Mouse (Mus musculus) embryonic facial prominence, embryonic 13.5 days (tissue): Measurements from ENCODE around the gene Ankfy1. TPM values are rescaled to one million over a fixed set of nuclear protein-coding genes. Genes with fewer than 3 reads are reported as not detected.

Experiments used
- ATAC-seq: fragments of 200-750 bp; cut with Nextera tagmentation; 2 replicates; pipeline ENCODE4 v1.8.0; 2017; ENCODE audit warnings: low read depth; ENCODE audit not compliant: insufficient number of reproducible peaks, insufficient read depth, low FRiP score, low TSS enrichment
- H3K27ac ChIP-seq: fragments of 300-500 bp; sonication (generic); 2 replicates; pipeline ENCODE4 v1.5.1; 2015; ENCODE audit warnings: moderate library complexity, mild to moderate bottlenecking, inconsistent platforms
- H3K27me3 ChIP-seq: fragments of 300-500 bp; sonication (generic); 2 replicates; pipeline ENCODE4 v1.6.1; 2015; ENCODE audit warnings: mild to moderate bottlenecking, inconsistent platforms
- H3K36me3 ChIP-seq: fragments of 300-500 bp; sonication (generic); 2 replicates; pipeline ENCODE4 v1.6.1; 2015; ENCODE audit warnings: mild to moderate bottlenecking, inconsistent platforms
- H3K4me1 ChIP-seq: fragments of 300-500 bp; sonication (generic); 2 replicates; pipeline ENCODE4 v1.6.1; 2015; ENCODE audit warnings: inconsistent platforms
- H3K4me2 ChIP-seq: fragments of 300-500 bp; sonication (generic); 2 replicates; pipeline ENCODE4 v1.6.1; 2015; ENCODE audit warnings: moderate library complexity, mild to moderate bottlenecking, inconsistent platforms
- H3K4me3 ChIP-seq: fragments of 300-500 bp; sonication (generic); 2 replicates; pipeline ENCODE4 v1.5.1; 2015; ENCODE audit warnings: mild to moderate bottlenecking, inconsistent platforms
- H3K9ac ChIP-seq: fragments of 300-500 bp; sonication (generic); 2 replicates; pipeline ENCODE4 v1.6.1; 2015; ENCODE audit warnings: mild to moderate bottlenecking, inconsistent platforms
- H3K9me3 ChIP-seq: fragments of 300-500 bp; sonication (generic); 2 replicates; pipeline ENCODE4 v1.6.1; 2016; ENCODE audit warnings: inconsistent platforms
- WGBS: fragments of 180-500 bp; shearing (Covaris S2); methylation state at CpG from one replicate; pipeline ENCODE4 v1.1.7; 2015; ENCODE audit warnings: mixed read lengths; 5-methylcytosine and 5-hydroxymethylcytosine counted together
- polyA plus RNA-seq: library from polyadenylated mRNA; unstranded; fragments of >200 nt; fragmentation: Nextera tagmentation; extraction: Ambion mirVana; gene quantifications from 2 replicates; pipeline ENCODE4 v1.2.1, GENCODE M21; 2015

Ankfy1 gene
- 26.0 and 26.8 TPM in 2 replicates for polyA plus RNA-seq

- peak; percentile 95 for ATAC-seq
- H3K9ac ChIP-seq: peak within 1 kb of the TSS; percentile 89
- H3K4me2 ChIP-seq: peak within 1 kb of the TSS; percentile 71
- no peaks in the 10 kb centered on the region for H3K9me3 ChIP-seq
- H3K27ac ChIP-seq: peak within 1 kb of the TSS; percentile 82
- peak within 1 kb of the TSS; percentile 87 for H3K4me3 ChIP-seq
- H3K36me3 ChIP-seq: peaks cover 6% of the 10 kb centered on the region; the same call in 1 of the 2 replicates
- under 1% methylated on average over 56 of the region's 56 CpGs for WGBS
- H3K27me3 ChIP-seq: no peaks in the 10 kb centered on the region
- peaks cover 31% of the 10 kb centered on the region for H3K4me1 ChIP-seq
Observed at GRCm38 (mm10) chr11:72689551-72690510, at the start of gene Ankfy1. Gene Ankfy1 (plus strand): TSS chr11:72690006.

GRCm38 (mm10) chr11:72642730-72643129, 47.1 kb upstream of the Ankfy1 start:
- Histone ChIP-seq H3K9me3 (no peaks in the 10 kb centered on the region), H3K36me3 (peaks cover 5% of the 10 kb centered on the region; the same call in 1 of the 2 replicates), H3K27me3 (no peaks in the 10 kb centered on the region), H3K4me1 (no peaks in the 10 kb centered on the region), H3K9ac (no peak overlapping the region), H3K4me3 (no peak overlapping the region), H3K4me2 (no peak overlapping the region), H3K27ac (no peak overlapping the region)
- ATAC-seq: no peak
- 26% methylated on average over 4 of the region's 4 CpGs for WGBS

- Histone ChIP-seq H3K27me3 (no peaks in the 10 kb centered on the region), H3K27ac (no peak overlapping the region), H3K4me2 (no peak overlapping the region), H3K9me3 (no peaks in the 10 kb centered on the region), H3K4me1 (no peaks in the 10 kb centered on the region), H3K36me3 (peaks cover 5% of the 10 kb centered on the region; the same call in 1 of the 2 replicates), H3K4me3 (no peak overlapping the region), H3K9ac (no peak overlapping the region)
- 95% methylated on average over 5 of the region's 5 CpGs for WGBS
- no peak for ATAC-seq
Observed at GRCm38 (mm10) chr11:72645386-72645785, 44.4 kb upstream of the Ankfy1 start.

- Histone ChIP-seq H3K27me3 (no peaks in the 10 kb centered on the region), H3K4me3 (no peak overlapping the region), H3K4me1 (no peaks in the 10 kb centered on the region), H3K9ac (no peak overlapping the region), H3K27ac (no peak overlapping the region), H3K9me3 (no peaks in the 10 kb centered on the region), H3K4me2 (no peak overlapping the region), H3K36me3 (no peaks in the 10 kb centered on the region)
- 82% methylated on average over 2 of the region's 2 CpGs for WGBS
- ATAC-seq: no peak
Observed at GRCm38 (mm10) chr11:72650347-72650746, 39.5 kb upstream of the Ankfy1 start.

- no peak for ATAC-seq
- no peak overlapping the region for H3K9ac ChIP-seq
- no peaks in the 10 kb centered on the region for H3K27me3 ChIP-seq
- no peaks in the 10 kb centered on the region for H3K36me3 ChIP-seq
- H3K27ac ChIP-seq: no peak overlapping the region
- no peak overlapping the region for H3K4me3 ChIP-seq
- H3K4me1 ChIP-seq: no peaks in the 10 kb centered on the region
- no peak overlapping the region for H3K4me2 ChIP-seq
- H3K9me3 ChIP-seq: no peaks in the 10 kb centered on the region
Observed at GRCm38 (mm10) chr11:72659918-72660317, 29.9 kb upstream of the Ankfy1 start.

GRCm38 (mm10) chr11:72660359-72660758, 29.4 kb upstream of the Ankfy1 start:
- WGBS: 87% methylated on average over 1 of the region's 1 CpGs
- Histone ChIP-seq H3K9me3 (no peaks in the 10 kb centered on the region), H3K36me3 (no peaks in the 10 kb centered on the region), H3K4me2 (no peak overlapping the region), H3K4me3 (no peak overlapping the region), H3K27me3 (no peaks in the 10 kb centered on the region), H3K9ac (no peak overlapping the region), H3K27ac (no peak overlapping the region), H3K4me1 (no peaks in the 10 kb centered on the region)
- no peak for ATAC-seq

GRCm38 (mm10) chr11:72664641-72665040, 25.2 kb upstream of the Ankfy1 start:
- H3K27me3 ChIP-seq: no peaks in the 10 kb centered on the region
- peaks cover 3% of the 10 kb centered on the region; the same call in 1 of the 2 replicates for H3K36me3 ChIP-seq
- WGBS: 93% methylated on average over 4 of the region's 4 CpGs
- H3K9ac ChIP-seq: no peak overlapping the region
- H3K4me2 ChIP-seq: no peak overlapping the region
- ATAC-seq: no peak
- H3K9me3 ChIP-seq: no peaks in the 10 kb centered on the region
- no peaks in the 10 kb centered on the region for H3K4me1 ChIP-seq
- no peak overlapping the region for H3K27ac ChIP-seq
- no peak overlapping the region for H3K4me3 ChIP-seq

GRCm38 (mm10) chr11:72670634-72671033, 19.2 kb upstream of the Ankfy1 start:
- Histone ChIP-seq H3K27me3 (no peaks in the 10 kb centered on the region), H3K9ac (no peak overlapping the region), H3K36me3 (peaks cover 3% of the 10 kb centered on the region; the same call in 1 of the 2 replicates), H3K4me1 (0 out of 2 replicates have a peak, but pooled peaks cover 2% of the 10 kb centered on the region), H3K27ac (no peak overlapping the region), H3K4me3 (no peak overlapping the region), H3K4me2 (no peak overlapping the region), H3K9me3 (no peaks in the 10 kb centered on the region)
- no peak for ATAC-seq

GRCm38 (mm10) chr11:72671294-72671988, 18.4 kb upstream of the Ankfy1 start:
- WGBS: 83% methylated on average over 6 of the region's 6 CpGs
- Histone ChIP-seq H3K27ac (no peak overlapping the region), H3K4me1 (0 out of 2 replicates have a peak, but pooled peaks cover 2% of the 10 kb centered on the region), H3K9me3 (no peaks in the 10 kb centered on the region), H3K27me3 (no peaks in the 10 kb centered on the region), H3K36me3 (peaks cover 3% of the 10 kb centered on the region; the same call in 1 of the 2 replicates), H3K9ac (no peak overlapping the region), H3K4me3 (no peak overlapping the region), H3K4me2 (no peak overlapping the region)
- no peak for ATAC-seq

- Histone ChIP-seq H3K27me3 (no peaks in the 10 kb centered on the region), H3K9ac (no peak overlapping the region), H3K4me2 (no peak overlapping the region), H3K36me3 (peaks cover 3% of the 10 kb centered on the region; the same call in 1 of the 2 replicates), H3K27ac (no peak overlapping the region), H3K9me3 (no peaks in the 10 kb centered on the region), H3K4me3 (no peak overlapping the region), H3K4me1 (0 out of 2 replicates have a peak, but pooled peaks cover 2% of the 10 kb centered on the region)
- WGBS: 82% methylated on average over 1 of the region's 1 CpGs
- no peak for ATAC-seq
Observed at GRCm38 (mm10) chr11:72672438-72672837, 17.4 kb upstream of the Ankfy1 start.

- no peak overlapping the region for H3K4me3 ChIP-seq
- WGBS: 66% methylated on average over 2 of the region's 2 CpGs
- H3K4me2 ChIP-seq: no peak overlapping the region
- H3K9me3 ChIP-seq: no peaks in the 10 kb centered on the region
- H3K4me1 ChIP-seq: 0 out of 2 replicates have a peak, but pooled peaks cover 2% of the 10 kb centered on the region
- H3K27ac ChIP-seq: no peak overlapping the region
- H3K36me3 ChIP-seq: 0 out of 2 replicates have a peak, but pooled peaks cover 5% of the 10 kb centered on the region
- H3K9ac ChIP-seq: no peak overlapping the region
- ATAC-seq: no peak
- no peaks in the 10 kb centered on the region for H3K27me3 ChIP-seq
Observed at GRCm38 (mm10) chr11:72675280-72675679, 14.5 kb upstream of the Ankfy1 start.
